Mouse (Mus musculus) bone marrow, adult 2 months (tissue): Measurements from ENCODE around the gene BC025920.

Source experiments
- CTCF ChIP-seq: fragments of 200-500 bp; IDR thresholded peaks from 2 replicates; pipeline ENCODE4 v1.5.1; 2011; ENCODE audit warnings: low read length, control low read depth; ENCODE audit not compliant: control insufficient read depth, insufficient read depth
- POLR2A ChIP-seq: fragments of 200-500 bp; IDR thresholded peaks from 2 replicates; pipeline ENCODE4 v1.6.1; 2011; ENCODE audit warnings: low read depth, mild to moderate bottlenecking, control low read depth, low read length, borderline replicate concordance; ENCODE audit not compliant: control insufficient read depth

GRCm38 (mm10) chr10:81644162-81644561, 38.1 kb downstream of the BC025920 start:
- TF ChIP-seq POLR2A (no peak), CTCF (no peak)
